ENCODE assay signal across 25 mouse cellular contexts in genomic region chr8:44656031-44656430, GRCm38 (mm10).
"Had no signal": no experiment of that assay in that cellular context is flagged by ENCODE, and none has a peak within 500 bp of the region (broad histone marks: within the 10 kb centered on the region; RNA-seq: fewer than 3 reads in every experiment).

No protein-coding gene starts in this region.

- DNase-seq: gastrocnemius, postnatal 14 days; gastrocnemius, postnatal 36 days; heart, adult 11 months; heart, adult 2 months; heart, postnatal 14 days; heart, postnatal 36 days; kidney, adult 11 months; kidney, adult 2 months; kidney, adult 9 months; kidney, postnatal 14 days; kidney, postnatal 36 days; layer of hippocampus, adult 9-11 months; layer of hippocampus, postnatal 36 days; left cerebral cortex, postnatal 4 days had no signal

- H3K9ac ChIP-seq: heart, embryonic 13.5 days; heart, embryonic 15.5 days; hindbrain, embryonic 13.5 days; hindbrain, embryonic 15.5 days; kidney, embryonic 15.5 days; limb, embryonic 13.5 days; limb, embryonic 15.5 days had no signal

- H3K4me2 ChIP-seq: heart, embryonic 11.5 days; heart, embryonic 13.5 days; heart, embryonic 15.5 days; hindbrain, embryonic 13.5 days; hindbrain, embryonic 15.5 days; kidney, embryonic 15.5 days; limb, embryonic 13.5 days; limb, embryonic 15.5 days had no signal

- H3K9me3 ChIP-seq: heart, embryonic 13.5 days; heart, embryonic 15.5 days; hindbrain, embryonic 13.5 days; hindbrain, embryonic 15.5 days; kidney, embryonic 15.5 days; limb, embryonic 13.5 days; limb, embryonic 15.5 days had no signal

- H3K27ac ChIP-seq: heart, adult 2 months; heart, embryonic 13.5 days; heart, embryonic 15.5 days; hindbrain, embryonic 13.5 days; hindbrain, embryonic 15.5 days; hindbrain, postnatal 0 days; kidney, embryonic 15.5 days; kidney, postnatal 0 days; limb, embryonic 13.5 days; limb, embryonic 15.5 days had no signal

- H3K4me3 ChIP-seq: heart, adult 2 months; heart, embryonic 13.5 days; heart, embryonic 15.5 days; hindbrain, embryonic 13.5 days; hindbrain, embryonic 15.5 days; kidney, embryonic 15.5 days; limb, embryonic 13.5 days; limb, embryonic 15.5 days had no signal

- H3K36me3 ChIP-seq: heart, embryonic 13.5 days; heart, embryonic 15.5 days; hindbrain, embryonic 13.5 days; hindbrain, embryonic 15.5 days; kidney, embryonic 15.5 days; limb, embryonic 13.5 days; limb, embryonic 15.5 days had no signal

- H3K4me1 ChIP-seq: heart, embryonic 13.5 days; heart, embryonic 15.5 days; hindbrain, embryonic 13.5 days; hindbrain, embryonic 15.5 days; kidney, embryonic 15.5 days; limb, embryonic 13.5 days; limb, embryonic 15.5 days had no signal

- ATAC-seq: hindbrain, postnatal 0 days; intestine, embryonic 16.5 days had no signal

- H3K27me3 ChIP-seq: heart, embryonic 13.5 days; heart, embryonic 15.5 days; hindbrain, embryonic 13.5 days; hindbrain, embryonic 15.5 days; kidney, embryonic 15.5 days; limb, embryonic 13.5 days; limb, embryonic 15.5 days had no signal
